Mouse (Mus musculus): ENCODE data around the gene Coa7.
A peak's percentile ranks its signal among the peaks of the same experiment; 100 is the strongest.

Gene Coa7

DNA sequence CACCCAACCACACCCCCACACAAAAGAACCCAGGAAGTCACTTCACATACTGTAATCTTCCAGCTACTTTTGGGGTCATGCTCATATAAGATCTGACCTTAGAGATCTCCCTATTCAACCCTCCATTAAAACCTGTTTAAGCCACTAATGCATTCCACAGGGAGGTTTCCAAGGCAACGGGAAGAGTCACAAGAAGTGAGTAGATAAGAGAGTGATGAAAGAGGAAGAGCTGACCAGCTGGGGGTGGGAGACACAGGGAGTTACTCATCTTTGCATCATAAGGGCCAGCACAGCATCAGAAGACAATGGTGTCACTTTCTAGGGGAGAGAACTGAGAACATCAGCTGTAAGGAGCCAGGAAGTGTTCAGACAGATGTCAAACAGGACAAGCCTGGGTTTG, 52.2 kb downstream of the Coa7 start:
- DNase-seq (ENCODE audit: low spot score in 2 of 2), result no peak

- DNase-seq (ENCODE audit: low spot score in 2 of 2), result no peak
Observed at GRCm38 (mm10) chr4:108383183-108383714, 55.3 kb downstream of the Coa7 start, which contains the start of gene Shisal2a. Gene Shisal2a, minus strand, starts transcription at chr4:108383349.

DNA sequence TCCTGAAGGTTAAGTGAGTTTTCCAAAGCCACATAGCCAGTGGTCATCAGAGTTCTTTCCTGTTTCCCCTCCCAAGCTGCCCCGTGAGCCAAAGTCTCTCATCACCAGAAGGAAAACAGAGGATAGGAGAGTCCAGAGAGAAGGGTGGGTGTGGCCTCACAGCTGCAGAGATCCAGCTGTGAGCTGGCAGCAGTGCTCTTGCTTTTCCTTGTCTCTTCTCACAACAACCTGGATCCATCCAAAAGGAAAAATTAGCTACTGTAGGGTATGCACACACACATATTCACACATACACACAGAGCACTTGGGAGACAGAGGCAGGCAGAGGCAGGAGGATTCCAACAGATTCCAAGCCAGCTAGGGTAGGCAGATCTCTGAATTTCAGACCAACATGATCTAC, 58.1 kb downstream of the Coa7 start:
- no peak for DNase-seq (ENCODE audit: low spot score in 2 of 2)

GRCm38 (mm10) chr4:108387106-108387505, 59.2 kb downstream of the Coa7 start:
- DNase-seq (ENCODE audit: low spot score in 2 of 2), result no peak

DNA sequence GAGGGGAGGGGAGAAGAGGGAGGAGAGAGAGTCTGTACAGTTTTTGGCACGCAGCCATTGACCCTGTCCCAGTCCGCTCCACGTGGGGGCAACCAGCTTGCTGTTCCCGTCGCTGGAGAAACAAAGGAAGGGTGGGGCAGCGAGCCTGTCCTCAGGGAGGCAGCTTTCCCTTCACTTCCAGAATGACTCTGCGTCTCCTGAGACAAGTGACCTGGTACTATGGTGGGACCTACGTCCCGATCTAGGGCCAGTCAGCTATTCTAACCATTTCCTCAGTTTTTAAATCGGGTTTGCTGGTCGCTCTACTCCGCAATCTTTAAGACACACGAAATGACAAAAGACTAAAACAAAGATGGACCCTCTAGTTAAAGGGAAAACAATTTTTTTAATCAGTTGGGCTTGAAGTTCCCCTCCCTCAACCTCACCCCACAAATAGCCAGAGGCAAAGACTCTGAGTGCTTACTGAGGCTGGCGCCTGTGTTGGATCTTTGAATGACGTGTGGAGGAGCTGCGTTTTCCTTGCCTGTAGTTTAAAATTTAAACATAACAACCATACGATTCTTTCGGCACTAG, 59.8 kb downstream of the Coa7 start:
- peak; percentile 23 to 66 for DNase-seq (ENCODE audit: low spot score in 2 of 2)

- DNase-seq (ENCODE audit: low spot score in 2 of 2), result no peak
Observed at GRCm38 (mm10) chr4:108388741-108389140, 60.8 kb downstream of the Coa7 start.

DNA sequence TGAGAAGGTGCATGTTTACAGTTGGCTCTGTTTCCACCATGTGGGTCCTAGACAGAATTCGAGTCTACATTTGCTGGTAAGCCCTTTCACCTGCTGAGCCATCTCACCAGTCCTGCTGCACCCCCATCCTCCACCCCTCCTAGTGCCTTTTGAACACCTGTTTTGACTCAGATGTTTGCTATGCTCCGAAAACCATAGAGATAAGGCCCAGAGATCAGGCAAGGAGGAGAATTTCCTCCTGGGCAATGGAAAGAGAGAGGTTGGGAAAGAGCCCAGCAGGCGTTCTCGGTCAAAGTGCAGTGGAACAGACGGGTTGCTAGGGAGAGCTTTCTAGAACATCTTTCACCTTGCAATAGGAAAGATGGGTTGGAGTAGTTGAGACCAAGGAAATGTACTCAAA, 63.2 kb downstream of the Coa7 start:
- DNase-seq (ENCODE audit: low spot score in 2 of 2), result peak in 1 of 2 experiments; percentile 18
